ENCODE assay signal across 15 mouse cellular contexts in genomic region chr10:57828649-57829048, GRCm38 (mm10). TPM values are rescaled to one million over a fixed set of nuclear protein-coding genes. Genes with fewer than 3 reads are reported as not detected.
DNase-seq lines count a peak whose midpoint lies in the region; ATAC-seq lines count a peak whose summit lies in the region.
"Had no signal": no experiment of that assay in that cellular context is flagged by ENCODE, and none has a peak within 500 bp of the region (broad histone marks: within the 10 kb centered on the region; RNA-seq: fewer than 3 reads in every experiment).

No protein-coding gene starts in this region.

- H3K4me1 ChIP-seq in forebrain, embryonic 14.5 days (ENCODE audit: control insufficient read depth, insufficient read depth, low read length), result no peaks in the 10 kb centered on the region
- H3K4me1 ChIP-seq in neural tube, embryonic 15.5 days, result no peaks in the 10 kb centered on the region
- H3K4me1 ChIP-seq: lung, embryonic 15.5 days had no signal

- intact Hi-C loops in gastrocnemius, postnatal 36 days (cut with DNase I), result no loop called here
- intact Hi-C loops in heart, postnatal 14 days (cut with DNase I), result no loop called here

- peak; percentile 8 for DNase-seq in right cerebral cortex, adult 18-20 months
- no peak for DNase-seq in right cerebral cortex, postnatal 36 days (ENCODE audit: low spot score in 2 of 2)
- peak; percentile 75 for DNase-seq in forebrain, embryonic 14.5 days (ENCODE audit: low spot score)
- DNase-seq in mesoderm, embryonic 11.5 days (ENCODE audit: low read depth, low spot score), result peak; percentile 66
- no peak for DNase-seq in gastrocnemius, postnatal 36 days
- DNase-seq in spleen, postnatal 4 days (ENCODE audit: low spot score in 2 of 2), result no peak
- no peak for DNase-seq in heart, postnatal 14 days
- DNase-seq: adrenal gland, postnatal 25 days; cerebellum, adult 11-12 months; gastrocnemius, postnatal 14 days had no signal

- H3K4me2 ChIP-seq in forebrain, embryonic 14.5 days (ENCODE audit: low read length), result no peak overlapping the region
- no peak overlapping the region for H3K4me2 ChIP-seq in neural tube, embryonic 15.5 days
- H3K4me2 ChIP-seq: lung, embryonic 15.5 days had no signal

- no peak overlapping the region for H3K9ac ChIP-seq in forebrain, embryonic 14.5 days (ENCODE audit: low read length)
- H3K9ac ChIP-seq in neural tube, embryonic 15.5 days (replicated peaks), result no peak overlapping the region
- H3K9ac ChIP-seq: lung, embryonic 15.5 days had no signal

- WGBS in forebrain, embryonic 14.5 days, result 8% methylated on average over 5 of the region's 5 CpGs
- 10% methylated on average over 5 of the region's 5 CpGs for WGBS in neural tube, embryonic 15.5 days

- H3K27me3 ChIP-seq in forebrain, embryonic 14.5 days (replicated peaks; ENCODE audit: control insufficient read depth, insufficient read depth, low read length), result no peaks in the 10 kb centered on the region
- H3K27me3 ChIP-seq in neural tube, embryonic 15.5 days (replicated peaks), result no peaks in the 10 kb centered on the region
- H3K27me3 ChIP-seq: lung, embryonic 15.5 days had no signal

- H3K4me3 ChIP-seq in forebrain, embryonic 14.5 days (ENCODE audit: low read depth, low read length), result no peak overlapping the region
- no peak overlapping the region for H3K4me3 ChIP-seq in neural tube, embryonic 15.5 days (replicated peaks)
- H3K4me3 ChIP-seq: lung, embryonic 15.5 days had no signal

- no peaks in the 10 kb centered on the region for H3K9me3 ChIP-seq in forebrain, embryonic 14.5 days (replicated peaks; ENCODE audit: control insufficient read depth, low read length)
- no peaks in the 10 kb centered on the region for H3K9me3 ChIP-seq in neural tube, embryonic 15.5 days (replicated peaks)
- H3K9me3 ChIP-seq: lung, embryonic 15.5 days had no signal

- H3K27ac ChIP-seq in forebrain, embryonic 14.5 days (ENCODE audit: low read depth, low read length), result peak overlapping the region; percentile 36; the same call in 1 of the 2 replicates
- no peak overlapping the region for H3K27ac ChIP-seq in neural tube, embryonic 15.5 days (replicated peaks)
- H3K27ac ChIP-seq: lung, embryonic 15.5 days had no signal

- H3K36me3 ChIP-seq in forebrain, embryonic 14.5 days (ENCODE audit: control insufficient read depth, insufficient read depth, low read length), result no peaks in the 10 kb centered on the region
- H3K36me3 ChIP-seq in neural tube, embryonic 15.5 days, result no peaks in the 10 kb centered on the region
- H3K36me3 ChIP-seq: lung, embryonic 15.5 days had no signal

- peak; percentile 90 for ATAC-seq in forebrain, embryonic 14.5 days
- peak; percentile 80 for ATAC-seq in neural tube, embryonic 15.5 days (ENCODE audit: low FRiP score)
- ATAC-seq: intestine, postnatal 0 days; Patski had no signal

RNA-seq across cellular contexts. Expression of gene Smpdl3a, which starts 34.5 kb away (rescaled TPM):
- 17.5 and 19.9 TPM in 2 replicates for polyA plus RNA-seq in forebrain, embryonic 14.5 days (2014; fragmentation: Nextera tagmentation; extraction: Ambion mirVana)
- 34.4 and 37.3 TPM in 2 replicates for polyA plus RNA-seq in neural tube, embryonic 15.5 days (2015; fragmentation: Nextera tagmentation; extraction: Ambion mirVana)
- total RNA-seq in gastrocnemius, postnatal 36 days (2021), result 10 to 100 TPM; 47.5 to 55.1 TPM
- total RNA-seq in heart, postnatal 14 days (2021), result 10 to 100 TPM; 50.3 to 54.0 TPM

RNA-seq across cellular contexts. Expression of gene Fabp7, which starts 44.0 kb away (rescaled TPM):
- polyA plus RNA-seq in forebrain, embryonic 14.5 days (2014; fragmentation: Nextera tagmentation; extraction: Ambion mirVana), result 1,519 and 1,568 TPM in 2 replicates
- polyA plus RNA-seq in neural tube, embryonic 15.5 days (2015; fragmentation: Nextera tagmentation; extraction: Ambion mirVana), result 1,724 and 2,236 TPM in 2 replicates
- not detected for total RNA-seq in gastrocnemius, postnatal 36 days (2021)
- total RNA-seq in heart, postnatal 14 days (2021), result 1 to 10 TPM; 1.9 to 2.9 TPM
- polyA plus RNA-seq: testis, adult 2 months had no signal

Comparison
In these comparisons a context has a peak if more than half of its experiments do, and no peak if none do; other contexts are left out.
1. DNase-seq: peak in right cerebral cortex, adult 18-20 months (single experiment), forebrain, embryonic 14.5 days (single experiment) and mesoderm, embryonic 11.5 days (single experiment); none in right cerebral cortex, postnatal 36 days (0 of 2), gastrocnemius, postnatal 36 days (0 of 2), spleen, postnatal 4 days (0 of 2) and heart, postnatal 14 days (0 of 2).